Mouse (Mus musculus) heart, postnatal 0 days (tissue): Measurements from ENCODE around the gene Gm2004. TPM values are rescaled to one million over a fixed set of nuclear protein-coding genes. Genes with fewer than 3 reads are reported as not detected.
"Not testable (repeated sequence)": the region's sequence is repeated elsewhere in the genome, so short reads cannot be mapped to it uniquely, and the experiment has no call there.

ENCODE experiments used
- ATAC-seq: fragments of 200-750 bp; cut with Nextera tagmentation; 2 replicates; pipeline ENCODE4 v1.8.0; 2017; ENCODE audit warnings: low read depth, moderate number of reproducible peaks, moderate library complexity; ENCODE audit not compliant: insufficient read depth
- DNase-seq: peaks from one replicate; pipeline ENCODE4 v3.0.0-alpha.2; 2016; ENCODE audit warnings: low spot score
- H3K27ac ChIP-seq: fragments of 300-500 bp; sonication (generic); 2 replicates; pipeline ENCODE4 v1.5.1; 2014; ENCODE audit warnings: low read depth, mild to moderate bottlenecking
- H3K27me3 ChIP-seq: fragments of 300-500 bp; sonication (generic); 2 replicates; pipeline ENCODE4 v1.6.1; 2014; ENCODE audit warnings: low read length, mixed read lengths; ENCODE audit not compliant: control insufficient read depth, insufficient read depth
- H3K36me3 ChIP-seq: fragments of 300-500 bp; sonication (generic); replicated peaks from 2 replicates; pipeline ENCODE4 v1.6.1; 2014; ENCODE audit warnings: low read length, mixed read lengths; ENCODE audit not compliant: control insufficient read depth, insufficient read depth
- H3K4me1 ChIP-seq: fragments of 300-500 bp; sonication (generic); 2 replicates; pipeline ENCODE4 v1.6.1; 2014; ENCODE audit warnings: antibody characterized with exemption; ENCODE audit not compliant: control insufficient read depth, insufficient read depth
- H3K4me2 ChIP-seq: fragments of 300-500 bp; sonication (generic); 2 replicates; pipeline ENCODE4 v1.6.1; 2014; ENCODE audit warnings: low read depth, mild to moderate bottlenecking, low read length, moderate library complexity
- H3K4me3 ChIP-seq: fragments of 300-500 bp; sonication (generic); 2 replicates; pipeline ENCODE4 v1.5.1; 2014; ENCODE audit warnings: low read depth, low read length
- H3K9ac ChIP-seq: fragments of 300-500 bp; sonication (generic); replicated peaks from 2 replicates; pipeline ENCODE4 v1.6.1; 2014; ENCODE audit warnings: low read depth, low read length, mixed read lengths
- H3K9me3 ChIP-seq: fragments of 300-500 bp; sonication (generic); replicated peaks from 2 replicates; pipeline ENCODE4 v1.6.1; 2016; ENCODE audit warnings: low read length; ENCODE audit not compliant: control insufficient read depth
- WGBS: fragments of 180-500 bp; shearing (Covaris S2); extraction: QIAGEN DNeasy Blood & Tissue Kit; methylation state at CpG from one replicate; pipeline ENCODE4 v1.1.7; 2014; 5-methylcytosine and 5-hydroxymethylcytosine counted together
- polyA plus RNA-seq: library from polyadenylated mRNA; unstranded; fragments of >200 nt; fragmentation: Nextera tagmentation; extraction: Ambion mirVana; gene quantifications from 2 replicates; pipeline ENCODE4 v1.2.1, GENCODE M21; 2015
- total RNA-seq: library from RNA; depleted of rRNA; stranded (reverse); fragments of >200 nt; gene quantifications from 2 replicates; pipeline ENCODE4 v1.2.3, GENCODE M21; 2014; ENCODE audit warnings: low replicate concordance; rRNA removed

Gene Gm2004
- 0.54 TPM in 1 of 2 replicates, not detected in the other for total RNA-seq
- polyA plus RNA-seq = 0.37 and 0.56 TPM in 2 replicates

- ATAC-seq, H3K27me3 ChIP-seq, H3K9ac ChIP-seq, H3K9me3 ChIP-seq, H3K4me1 ChIP-seq, DNase-seq, H3K36me3 ChIP-seq, H3K27ac ChIP-seq, H3K4me3 ChIP-seq, H3K4me2 ChIP-seq: not testable (repeated sequence)
- no CpG with 5 or more reads among the region's 2 CpGs for WGBS
These were observed at the start of gene Gm2004 for GRCm38 (mm10) chr2:176149725-176150124. Gene Gm2004, minus strand, starts transcription at chr2:176149825.

Other genes with a start within 250 kb of the Gm2004 start
- 0.15 and 1.5 TPM in 2 replicates for gene Zfp966, start 218.7 kb downstream of the Gm2004 start, total RNA-seq
- 0.85 and 1.0 TPM in 2 replicates for gene Zfp966, start 218.7 kb downstream of the Gm2004 start, polyA plus RNA-seq
- gene Gm2026, start 184.5 kb downstream of the Gm2004 start, total RNA-seq = 0.81 TPM in 1 of 2 replicates, not detected in the other
- gene Gm2026, start 184.5 kb downstream of the Gm2004 start, polyA plus RNA-seq = 8.9 and 15.5 TPM in 2 replicates
- gene 2210418O10Rik, start 76.7 kb upstream of the Gm2004 start, total RNA-seq = 2.2 and 4.7 TPM in 2 replicates
- gene 2210418O10Rik, start 76.7 kb upstream of the Gm2004 start, polyA plus RNA-seq = 7.2 and 7.9 TPM in 2 replicates
- gene Gm11009, start 169.7 kb upstream of the Gm2004 start, total RNA-seq = not detected in 2 replicates
- gene Gm11009, start 169.7 kb upstream of the Gm2004 start, polyA plus RNA-seq = not detected in 2 replicates